Mouse (Mus musculus) heart, adult 2 months (tissue): ENCODE results near the gene Rras.

Source experiments
- CTCF ChIP-seq: fragments of 200-600 bp; IDR thresholded peaks from 2 replicates; pipeline ENCODE4 v1.8.1; 2022; ENCODE audit warnings: antibody characterized with exemption, mild to moderate bottlenecking, moderate library complexity
- EP300 ChIP-seq: fragments of 200-500 bp; IDR thresholded peaks from 2 replicates; pipeline ENCODE4 v1.6.1; 2011; ENCODE audit warnings: low read depth, low read length, control low read depth; ENCODE audit not compliant: insufficient read depth
- POLR2A ChIP-seq: fragments of 200-500 bp; IDR thresholded peaks from 2 replicates; pipeline ENCODE4 v1.6.1; 2011; ENCODE audit warnings: mild to moderate bottlenecking, low read depth, low read length, control low read depth; ENCODE audit not compliant: insufficient read depth

- TF ChIP-seq CTCF (no peak), POLR2A (peak; percentile 63), EP300 (0 out of 2 replicates have a peak, but pooled peaks have one; percentile 33)
Observed at GRCm38 (mm10) chr7:44970231-44970691, 47.5 kb upstream of the Rras start.
